Mouse (Mus musculus): Measurements from ENCODE around the gene Nfia.

Nfia gene

DNA sequence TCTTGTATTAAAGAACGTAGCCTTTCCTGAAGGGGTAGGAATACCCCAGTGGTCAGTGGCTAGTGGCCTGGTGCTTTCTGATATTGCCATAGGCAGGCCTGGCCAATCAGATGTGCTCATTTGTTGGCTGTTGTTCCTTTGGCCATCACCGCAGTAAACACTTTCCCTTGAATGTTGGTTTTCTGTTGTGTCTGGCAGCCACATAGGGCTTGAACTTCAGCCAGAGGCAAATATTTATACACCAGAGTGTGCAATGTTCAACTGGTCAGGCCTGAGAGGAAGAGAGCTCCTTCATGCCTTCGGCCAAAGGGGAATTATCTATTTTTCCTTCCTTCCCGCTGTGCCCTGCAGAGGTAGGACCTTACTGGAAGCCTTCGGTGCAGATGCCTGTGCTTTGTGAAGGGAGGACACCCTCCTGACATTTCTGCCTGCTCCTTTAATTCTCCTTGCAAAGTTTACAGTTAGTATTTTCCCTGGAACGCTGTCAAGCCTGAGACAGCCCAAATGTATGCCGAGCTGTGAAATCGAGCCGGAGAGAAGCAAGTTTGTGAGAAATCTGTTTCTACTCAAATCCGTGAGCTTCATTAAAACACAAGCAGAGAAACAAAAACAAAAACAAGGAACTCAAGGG is 95.9 kb downstream of the Nfia start:
- peak; percentile 66 for DNase-seq (ENCODE audit: low read depth, low spot score)

- DNase-seq (ENCODE audit: low read depth, low spot score): peak; percentile 97
Measured at GRCm38 (mm10) chr4:97868938-97869440, 96.5 kb downstream of the Nfia start.

DNA sequence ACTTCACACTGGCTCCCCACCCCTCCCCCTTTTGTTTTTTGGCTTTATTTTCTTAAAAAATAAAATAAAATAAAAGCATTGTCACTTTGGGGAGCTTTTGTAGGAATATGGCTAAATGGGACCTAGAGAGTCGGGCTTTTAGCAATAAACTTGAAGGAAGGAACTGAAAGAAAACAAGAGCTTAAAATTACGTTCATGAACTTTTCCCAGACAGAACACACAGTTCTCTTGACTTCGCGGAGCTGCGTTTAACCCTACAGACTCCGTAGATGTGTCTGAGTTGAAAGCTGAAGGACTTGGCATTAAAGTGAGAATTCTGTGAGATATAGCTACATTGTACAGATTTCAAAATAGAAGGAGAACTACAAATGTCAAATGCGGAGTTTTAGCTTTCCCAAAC is 96.9 kb downstream of the Nfia start:
- no peak for DNase-seq (ENCODE audit: low read depth, low spot score)

DNA sequence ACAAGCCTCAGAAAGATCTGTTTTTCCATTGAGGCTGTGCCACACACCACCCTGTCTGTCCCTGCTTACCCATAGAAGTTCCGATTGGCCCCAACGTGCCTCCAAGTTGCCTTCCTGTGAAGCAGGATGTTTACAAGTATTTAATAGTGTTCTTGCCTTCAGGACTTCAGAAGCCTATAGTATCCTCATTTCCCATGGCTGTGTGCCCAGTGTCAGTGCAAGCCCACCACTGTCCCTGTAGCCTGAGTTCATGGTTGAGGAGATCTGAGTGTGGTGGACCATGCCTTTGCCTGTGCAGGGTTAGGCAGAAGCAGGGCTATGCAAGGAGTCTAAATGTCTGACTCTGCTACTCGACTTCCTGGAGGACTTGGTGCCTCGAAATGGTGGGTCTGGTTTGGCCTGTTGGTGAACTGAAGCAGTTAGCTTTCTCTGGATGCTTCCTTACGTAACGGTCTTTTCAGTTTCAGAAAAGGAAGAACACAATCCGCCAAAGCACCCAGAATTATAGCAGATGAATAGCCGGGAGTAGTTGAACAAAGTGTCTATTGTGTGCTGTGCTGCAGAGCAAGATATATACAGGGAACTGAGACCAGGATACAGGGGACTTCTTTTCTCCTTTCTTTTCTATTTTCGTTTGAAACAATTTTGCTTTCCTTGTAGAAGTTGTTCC is 99.4 kb downstream of the Nfia start:
- no peak for DNase-seq (ENCODE audit: low read depth, low spot score)

GRCm38 (mm10) chr4:97874916-97875315 is 102.4 kb downstream of the Nfia start:
- DNase-seq (ENCODE audit: low read depth, low spot score): no peak

GRCm38 (mm10) chr4:97875901-97876300 is 103.4 kb downstream of the Nfia start:
- DNase-seq (ENCODE audit: low read depth, low spot score): no peak

GRCm38 (mm10) chr4:97879696-97880095 is 107.2 kb downstream of the Nfia start:
- DNase-seq (ENCODE audit: low read depth, low spot score): no peak

DNA sequence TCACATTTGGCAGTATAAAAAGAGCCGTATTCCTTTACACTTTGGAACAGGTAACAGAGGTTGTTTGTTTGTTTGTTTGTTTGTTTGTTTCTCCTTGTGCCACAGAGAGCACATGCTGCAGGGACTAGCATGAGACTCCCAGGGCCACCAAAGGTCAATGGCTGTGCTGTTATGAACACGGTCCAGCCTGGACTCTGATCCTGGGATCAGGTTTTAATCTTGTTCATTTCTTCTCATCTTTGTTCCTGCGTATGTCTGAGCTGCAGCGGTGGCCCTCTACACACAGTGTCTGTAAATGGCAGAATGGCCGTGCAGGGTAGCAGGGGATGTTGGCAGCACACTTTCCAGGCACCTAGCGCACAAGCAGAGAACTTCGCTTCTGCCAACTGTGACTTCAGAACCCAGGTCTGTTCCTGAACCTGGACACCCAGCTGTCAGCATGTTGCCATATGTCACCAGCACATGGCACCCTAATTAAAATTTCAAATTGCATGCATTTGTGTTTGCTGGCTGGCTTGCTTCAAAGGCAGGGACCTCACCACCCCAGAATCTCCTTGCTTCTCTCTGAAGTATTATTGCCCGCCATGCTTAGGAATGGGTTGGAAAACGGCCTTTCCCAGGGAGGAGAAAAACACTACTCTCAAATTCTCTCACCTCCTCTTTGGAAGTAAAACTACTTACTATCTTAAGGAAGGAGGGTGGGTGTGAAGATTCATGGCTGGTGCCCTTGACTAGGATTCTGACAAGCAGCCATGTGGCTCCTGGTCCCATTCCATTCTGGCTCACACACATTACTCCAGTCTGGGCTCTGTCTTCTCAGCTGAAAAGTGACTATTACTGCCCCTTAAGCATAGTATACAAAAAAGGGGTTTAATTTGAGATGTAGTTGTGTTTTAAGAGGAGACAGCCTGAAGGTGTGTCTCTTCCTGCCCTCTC is 107.9 kb downstream of the Nfia start:
- DNase-seq (ENCODE audit: low read depth, low spot score): no peak

DNA sequence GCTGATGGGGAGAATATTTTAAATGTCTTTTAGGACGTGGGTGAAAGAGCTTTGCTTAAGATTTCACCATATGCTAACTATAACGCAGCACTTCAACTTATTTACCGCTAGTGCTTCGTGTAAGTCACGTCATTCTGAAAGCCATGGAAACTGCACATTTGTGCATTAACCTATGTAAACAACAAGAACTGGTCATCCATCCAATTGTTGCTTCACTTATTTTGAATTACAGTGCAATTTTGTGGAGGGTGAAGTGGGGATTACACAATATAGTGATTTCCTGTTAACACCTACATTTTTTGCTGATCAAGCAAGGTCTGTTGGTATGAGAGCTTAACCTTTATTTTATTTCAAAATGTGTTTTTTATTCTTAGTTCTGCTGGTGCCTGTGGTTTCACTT is 113.0 kb downstream of the Nfia start:
- no peak for DNase-seq (ENCODE audit: low read depth, low spot score)

DNA sequence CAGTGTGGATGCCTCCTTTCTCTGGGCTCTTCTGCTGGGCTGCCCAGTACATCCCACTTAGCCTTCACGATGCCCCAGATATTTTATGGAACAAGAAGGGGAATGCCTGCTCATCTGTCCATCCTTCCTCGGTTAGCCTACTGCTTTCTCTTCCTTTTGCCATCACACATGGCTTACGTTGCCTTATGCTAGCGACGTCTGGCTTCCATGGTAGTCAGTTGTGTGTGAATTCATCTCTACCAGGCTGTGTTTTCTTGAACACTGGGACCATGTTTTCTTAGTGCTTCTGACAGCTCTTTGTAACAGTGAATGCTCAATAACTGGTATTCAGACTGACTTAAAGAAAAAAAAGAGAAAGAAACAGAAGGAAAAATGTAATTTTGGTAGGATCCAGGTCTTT is 113.7 kb downstream of the Nfia start:
- DNase-seq (ENCODE audit: low read depth, low spot score): no peak

GRCm38 (mm10) chr4:97887228-97887627 is 114.7 kb downstream of the Nfia start:
- no peak for DNase-seq (ENCODE audit: low read depth, low spot score)

- DNase-seq (ENCODE audit: low read depth, low spot score): no peak
Measured at GRCm38 (mm10) chr4:97891063-97891462, 118.5 kb downstream of the Nfia start.

- DNase-seq (ENCODE audit: low read depth, low spot score): no peak
Measured at GRCm38 (mm10) chr4:97891611-97892010, 119.1 kb downstream of the Nfia start.

GRCm38 (mm10) chr4:97893915-97894884 is 121.7 kb downstream of the Nfia start:
- no peak for DNase-seq (ENCODE audit: low read depth, low spot score)

- no peak for DNase-seq (ENCODE audit: low read depth, low spot score)
Measured at GRCm38 (mm10) chr4:97895940-97896339, 123.4 kb downstream of the Nfia start.

DNA sequence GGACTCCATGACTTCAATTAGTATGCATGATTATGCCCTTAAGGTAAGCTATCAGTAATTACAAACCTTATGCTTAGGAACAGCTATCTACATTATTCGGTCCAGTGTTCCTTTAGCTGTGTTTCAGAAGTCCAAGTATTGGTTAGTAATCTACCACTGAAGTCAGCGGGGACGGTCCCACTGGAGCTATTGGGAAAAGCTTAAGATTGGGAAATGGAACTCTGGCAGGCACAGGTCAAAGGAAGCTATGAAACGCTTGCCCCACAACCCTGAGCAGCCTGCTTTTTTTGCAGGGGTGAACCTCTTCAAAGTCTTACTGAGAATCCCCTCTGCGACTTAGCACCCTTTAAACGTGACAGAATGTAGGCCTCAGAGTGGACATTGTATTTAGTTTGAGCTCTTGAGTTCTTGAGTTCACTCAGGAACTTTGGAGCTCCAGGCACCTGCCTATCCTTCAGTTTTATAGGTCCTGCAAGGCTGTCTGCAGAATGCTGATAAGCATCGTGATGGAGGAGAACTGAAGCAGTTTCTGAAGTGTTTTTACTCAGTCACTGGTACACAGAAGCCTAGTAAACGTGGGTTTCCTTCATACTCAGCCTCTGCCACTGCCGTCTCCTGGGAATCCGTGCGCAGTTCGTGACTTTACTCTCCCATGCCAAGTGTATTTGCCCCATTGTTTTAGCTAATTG is 127.9 kb downstream of the Nfia start:
- DNase-seq (ENCODE audit: low read depth, low spot score): no peak

GRCm38 (mm10) chr4:97905826-97906225 is 133.3 kb downstream of the Nfia start:
- no peak for DNase-seq (ENCODE audit: low read depth, low spot score)

DNA sequence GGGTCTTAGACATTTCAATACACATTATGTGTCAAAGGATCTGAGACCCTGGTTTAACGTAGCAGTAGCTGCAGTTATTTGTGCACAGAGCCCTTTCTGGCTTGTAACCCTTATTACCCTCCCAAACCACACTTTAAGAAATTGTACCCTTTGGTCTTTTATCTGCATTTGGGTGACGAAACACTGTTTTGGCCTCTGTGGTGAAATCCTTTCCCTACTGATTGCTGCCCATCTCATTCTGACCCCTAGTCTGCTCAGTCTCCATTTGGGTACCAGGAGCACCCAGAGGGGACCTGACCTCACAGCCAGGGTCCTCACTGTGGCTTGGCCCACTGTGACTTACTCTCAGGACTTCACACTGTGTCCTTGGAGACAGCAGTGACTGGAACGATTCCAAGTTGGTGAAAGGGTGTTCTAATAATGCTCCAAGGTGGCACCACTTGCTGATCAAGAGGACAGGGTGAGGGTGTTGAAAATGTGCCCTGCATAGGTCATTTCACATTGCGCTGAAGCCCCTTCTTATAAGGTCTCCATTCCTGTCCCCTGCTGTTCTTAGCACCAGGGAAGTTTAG is 136.1 kb downstream of the Nfia start:
- DNase-seq (ENCODE audit: low read depth, low spot score): peak; percentile 50

DNA sequence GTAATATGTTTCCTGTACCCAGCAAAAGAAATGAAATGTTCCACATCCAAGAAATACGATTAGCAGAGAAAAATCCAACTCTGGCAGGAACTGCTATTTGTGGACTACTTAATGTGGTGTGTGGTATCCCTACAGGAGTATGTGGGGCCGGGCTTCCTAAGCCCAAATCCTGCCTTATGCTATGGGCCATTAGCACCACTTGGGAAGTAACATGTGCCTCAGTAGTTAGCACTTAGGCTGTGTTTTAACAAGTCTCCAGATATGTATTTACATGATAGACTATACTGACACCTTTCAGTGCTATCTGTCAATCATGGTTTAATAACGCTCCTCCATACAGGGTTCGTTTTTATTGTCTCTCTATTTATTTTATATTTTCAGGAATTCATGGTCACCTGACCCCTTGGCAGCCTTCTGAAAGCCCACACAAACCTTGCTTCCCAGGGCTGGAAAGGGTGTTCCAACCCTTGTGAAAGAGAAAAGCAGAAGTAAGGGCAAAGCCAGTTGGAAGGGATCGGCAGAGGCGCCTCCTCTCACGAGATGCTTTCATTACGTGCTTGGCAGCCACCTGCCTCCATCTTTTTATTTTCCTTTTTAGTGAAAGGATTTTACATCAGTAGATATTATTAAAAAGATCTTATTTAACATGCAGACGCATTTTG is 137.7 kb downstream of the Nfia start:
- no peak for DNase-seq (ENCODE audit: low read depth, low spot score)

Measured in skeletal muscle tissue, adult 2 months (tissue).